Mouse (Mus musculus): Measurements from ENCODE around the gene Mcee.

Gene Mcee

GRCm38 (mm10) chr7:64392122-64392818, at the start of gene Mcee, which contains the start of gene Mphosph10:
Gene Mcee, plus strand, starts transcription at chr7:64392607.
Gene Mphosph10, minus strand, starts transcription at chr7:64392268.
- peak; percentile 95 for DNase-seq

- no peak for DNase-seq
Observed at GRCm38 (mm10) chr7:64347813-64348212, 44.6 kb upstream of the Mcee start.

GRCm38 (mm10) chr7:64349147-64349861, 43.1 kb upstream of the Mcee start:
- DNase-seq: no peak

- DNase-seq: peak; percentile 64
Observed at GRCm38 (mm10) chr7:64351087-64351486, 41.3 kb upstream of the Mcee start.

DNA sequence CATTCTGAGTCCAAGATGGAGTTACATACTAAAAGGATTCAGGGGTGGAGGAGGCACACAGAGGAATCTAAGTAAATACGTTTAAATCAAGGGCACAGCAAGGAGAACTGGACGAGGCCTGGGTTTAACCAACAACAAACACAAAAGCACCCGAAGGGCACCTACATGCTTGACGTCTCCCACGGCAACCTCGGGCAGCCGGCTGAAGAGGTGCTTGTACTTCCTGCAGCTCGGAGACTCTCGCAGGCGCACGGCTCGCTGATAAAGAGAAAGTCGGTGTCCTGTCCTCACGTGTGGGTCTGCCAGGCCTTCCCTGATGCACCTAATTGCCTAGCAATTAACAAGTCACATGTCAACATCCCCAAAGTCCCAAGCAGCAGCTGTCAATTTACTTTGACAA, 38.2 kb upstream of the Mcee start:
- DNase-seq: no peak

- DNase-seq: no peak
Observed at GRCm38 (mm10) chr7:64356661-64357060, 35.7 kb upstream of the Mcee start.

- no peak for DNase-seq
Observed at GRCm38 (mm10) chr7:64357405-64357804, 35.0 kb upstream of the Mcee start.

DNA sequence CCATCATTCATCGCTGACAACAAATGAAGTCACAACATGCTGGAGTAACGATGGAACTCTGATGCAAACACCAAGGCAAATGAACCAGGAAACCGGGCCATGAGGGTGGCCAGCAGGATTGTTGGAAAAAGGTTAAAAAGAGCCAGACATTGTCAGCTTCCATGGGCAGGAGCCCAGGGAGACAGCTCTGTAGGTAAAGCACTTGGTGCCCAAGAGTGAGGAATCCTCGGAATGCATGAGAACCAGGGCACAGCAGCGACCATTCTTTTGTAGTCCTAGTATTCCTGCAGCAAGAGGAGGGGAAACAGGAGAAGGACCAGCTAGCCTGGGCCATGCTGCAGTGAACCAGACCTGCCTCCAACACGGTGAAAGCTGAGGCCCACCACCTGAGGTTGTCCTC, 33.7 kb upstream of the Mcee start:
- DNase-seq: no peak

DNA sequence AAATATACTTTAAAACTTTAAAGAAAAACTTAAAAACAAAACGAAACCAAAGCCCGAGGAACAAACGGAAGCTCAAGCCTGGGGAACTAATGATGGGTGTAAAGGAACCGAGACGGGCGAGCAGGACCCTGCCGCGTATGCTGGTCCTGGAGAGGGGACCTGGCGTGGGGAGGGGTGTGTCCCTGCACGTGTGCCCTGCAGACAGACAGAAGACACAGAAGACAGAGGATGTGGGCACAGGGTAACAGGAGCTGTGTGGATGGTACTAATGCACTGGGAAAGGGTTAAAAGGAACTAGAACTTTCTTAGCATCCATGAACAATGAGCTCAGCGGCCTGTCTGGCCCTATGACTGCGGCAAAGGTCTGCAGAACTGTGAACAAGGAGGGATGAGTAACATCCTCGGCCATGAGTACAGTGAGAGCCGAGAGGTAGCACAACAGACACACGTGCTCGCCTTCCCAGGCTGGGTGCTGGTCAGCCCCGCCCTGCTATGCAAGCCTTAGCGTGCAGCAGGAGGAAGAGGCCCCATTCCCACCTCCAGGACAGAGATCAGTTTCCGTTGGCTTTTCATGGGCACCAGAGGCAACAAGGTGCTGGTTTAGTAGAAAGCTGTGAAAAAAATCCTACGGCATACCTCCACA, 32.3 kb upstream of the Mcee start:
- DNase-seq: no peak

DNA sequence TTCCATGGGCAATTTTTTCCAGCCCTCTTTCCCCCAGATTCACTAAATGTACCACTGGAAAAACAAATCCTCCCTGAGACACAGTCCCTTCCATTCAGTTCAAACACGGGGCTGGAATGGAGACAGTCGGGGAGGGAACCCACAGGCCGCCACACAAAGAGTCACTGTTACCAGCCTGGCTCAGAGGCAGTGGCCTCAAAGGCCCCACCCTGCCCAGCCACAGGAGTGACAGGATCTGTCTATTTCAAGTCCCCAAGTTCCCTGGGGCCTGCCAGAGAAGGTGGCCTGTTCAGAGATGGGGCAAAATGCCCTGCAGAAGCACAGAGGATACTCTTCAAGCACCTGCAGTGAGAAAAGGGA, 31.8 kb upstream of the Mcee start:
- DNase-seq: no peak

GRCm38 (mm10) chr7:64365863-64366262, 26.5 kb upstream of the Mcee start:
- DNase-seq: no peak

DNA sequence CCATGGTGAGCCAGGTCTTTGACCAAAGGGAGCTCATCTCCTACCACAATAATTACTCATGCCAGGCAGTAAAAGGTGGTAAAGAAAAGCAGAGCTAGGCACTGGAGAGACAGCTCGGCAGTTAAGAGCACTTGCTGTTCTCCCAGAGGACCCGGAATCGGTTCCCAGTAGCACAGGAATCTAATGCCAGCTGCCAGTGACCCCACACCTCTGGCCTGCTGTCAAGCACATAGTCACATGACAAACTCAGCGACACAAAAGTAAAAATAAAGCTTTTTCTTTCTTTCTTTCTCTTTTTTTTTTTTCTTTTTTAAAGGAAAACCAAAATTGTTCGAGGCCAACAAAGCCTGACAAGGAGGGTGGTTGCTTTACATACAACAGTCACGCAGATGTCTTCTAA, 22.6 kb upstream of the Mcee start:
- no peak for DNase-seq

DNA sequence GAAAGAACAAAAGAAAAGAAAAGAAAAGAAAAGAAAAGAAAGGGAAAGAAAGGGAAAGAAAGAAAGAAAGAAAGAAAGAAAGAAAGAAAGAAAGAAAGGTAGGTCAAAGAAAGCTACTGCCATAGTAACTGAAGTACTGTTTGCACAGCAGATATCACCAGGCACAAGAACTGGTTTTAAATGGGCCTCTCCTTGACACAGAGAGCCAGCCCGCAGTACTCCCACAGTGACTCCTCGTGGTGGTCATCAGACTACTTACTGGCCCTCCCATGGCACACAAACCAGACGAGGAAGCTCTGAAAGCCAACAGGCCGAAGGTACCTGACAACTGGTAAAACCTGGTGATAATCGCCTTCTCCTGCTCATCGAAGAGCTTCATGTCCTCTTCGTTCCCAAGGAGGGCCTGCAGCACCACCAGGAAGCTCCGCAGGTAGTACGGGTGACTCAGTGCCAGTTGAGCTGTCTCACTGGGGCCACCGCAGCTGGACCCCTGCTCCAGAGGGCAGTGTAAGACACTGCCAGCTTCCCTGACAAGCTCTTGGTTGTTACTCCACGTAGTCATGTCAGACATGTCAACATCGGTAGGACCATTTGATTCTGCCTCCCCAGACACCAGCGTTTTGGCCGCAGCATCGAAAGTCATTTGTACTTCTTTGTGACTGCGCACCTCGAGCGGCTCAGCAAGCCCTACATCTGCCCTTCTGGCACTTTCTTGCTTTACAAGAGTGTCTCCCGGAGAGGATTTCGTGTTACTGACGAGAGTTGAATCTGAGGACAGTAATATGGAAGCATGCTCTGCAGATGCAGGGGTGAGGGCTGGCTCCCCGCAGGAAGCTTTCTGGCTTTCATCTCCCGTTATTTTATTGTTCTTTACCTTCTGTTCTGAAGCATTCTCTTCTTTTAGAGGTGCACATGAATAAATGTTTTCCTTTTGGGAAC, 20.2 kb upstream of the Mcee start:
- no peak for DNase-seq

DNA sequence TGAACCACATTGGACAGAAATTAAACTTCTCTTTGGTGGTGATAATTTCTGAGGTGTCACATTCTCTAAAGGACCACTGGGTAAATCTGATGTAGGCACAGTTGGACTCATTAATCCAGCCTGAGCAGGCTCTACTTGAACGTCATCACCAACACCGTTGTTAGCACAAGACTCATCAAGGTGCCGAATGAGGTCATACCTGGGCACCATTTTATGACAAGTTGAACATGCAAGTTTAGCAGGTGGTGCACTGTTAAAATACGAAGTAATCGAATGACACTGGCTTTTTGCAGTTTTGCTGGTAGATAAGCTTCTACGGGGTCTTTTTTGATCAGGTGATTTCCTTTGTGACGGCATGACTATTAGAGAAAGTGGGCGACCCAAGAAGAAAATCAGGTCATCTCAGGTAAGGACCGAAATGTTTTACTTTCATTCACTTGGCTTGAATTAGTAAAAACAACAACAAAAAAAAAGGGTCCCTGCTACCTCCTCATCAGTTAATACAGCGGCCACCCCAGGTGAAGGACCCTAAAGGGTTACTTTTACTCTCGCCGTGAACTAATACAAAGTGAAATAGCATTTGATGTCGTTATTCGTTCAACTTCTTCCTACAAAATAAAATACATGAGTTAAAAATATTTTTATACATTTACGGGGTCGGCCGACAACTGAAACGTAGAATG, 19.1 kb upstream of the Mcee start:
- no peak for DNase-seq

GRCm38 (mm10) chr7:64373830-64374562, 18.4 kb upstream of the Mcee start, which contains the start of gene Fan1:
Gene Fan1, minus strand, starts transcription at chr7:64374095.
- peak; percentile 87 for DNase-seq

DNA sequence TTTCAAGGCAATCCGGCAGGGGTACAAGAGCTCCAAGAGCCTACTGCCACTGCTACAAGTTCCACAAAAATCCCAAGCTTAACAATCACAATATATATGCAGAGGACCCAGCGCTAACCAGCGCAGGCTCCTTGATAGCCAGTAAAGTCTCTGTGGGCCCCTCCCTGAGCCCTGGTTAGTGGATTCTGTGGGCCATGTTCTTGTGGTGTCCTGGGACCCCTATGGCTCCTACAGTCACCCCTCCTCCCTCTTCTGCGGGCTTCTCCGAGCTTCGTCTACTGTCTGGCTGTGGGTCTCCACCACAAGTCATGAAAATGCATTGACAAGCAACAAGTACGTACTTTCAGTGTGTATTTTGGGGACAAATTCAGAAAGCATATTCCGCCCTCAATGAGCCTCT, 928 bp upstream of the Mcee start:
- DNase-seq: peak; percentile 16

GRCm38 (mm10) chr7:64392819-64393151, 378 bp downstream of the Mcee start:
- no peak for DNase-seq

- no peak for DNase-seq
Observed at GRCm38 (mm10) chr7:64400725-64401124, 8.3 kb downstream of the Mcee start.

- DNase-seq: no peak
Observed at GRCm38 (mm10) chr7:64402452-64402851, 10.0 kb downstream of the Mcee start.

DNA sequence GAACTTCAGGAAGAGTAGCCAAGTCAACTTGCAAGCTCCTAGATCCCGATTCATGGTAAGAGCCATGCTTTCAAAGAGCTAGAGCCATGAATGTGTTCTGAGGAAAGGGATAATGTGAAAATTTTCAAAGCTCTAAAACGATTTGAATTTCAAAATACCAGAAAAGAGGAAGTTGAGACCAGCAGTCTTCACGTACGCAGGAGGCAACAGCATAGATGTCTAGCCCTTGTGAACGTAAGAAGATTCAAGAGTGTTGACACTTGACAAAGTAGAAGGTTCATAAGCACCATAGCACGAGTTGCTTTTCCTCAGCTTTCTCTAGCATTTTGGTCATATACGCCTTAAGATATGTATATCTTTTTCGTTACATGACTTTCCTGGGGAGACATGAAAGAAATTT, 11.6 kb downstream of the Mcee start:
- no peak for DNase-seq

- peak; percentile 48 for DNase-seq
Observed at GRCm38 (mm10) chr7:64424861-64425260, 32.5 kb downstream of the Mcee start.
